Mouse (Mus musculus): ENCODE measurements at regions not wholly inside any gene's neighbourhood (a gene's known extent, or its start where the extent isn't known, plus 50 kb on each side); places are given as distances from the start of the nearest gene placed in this dataset.

DNA sequence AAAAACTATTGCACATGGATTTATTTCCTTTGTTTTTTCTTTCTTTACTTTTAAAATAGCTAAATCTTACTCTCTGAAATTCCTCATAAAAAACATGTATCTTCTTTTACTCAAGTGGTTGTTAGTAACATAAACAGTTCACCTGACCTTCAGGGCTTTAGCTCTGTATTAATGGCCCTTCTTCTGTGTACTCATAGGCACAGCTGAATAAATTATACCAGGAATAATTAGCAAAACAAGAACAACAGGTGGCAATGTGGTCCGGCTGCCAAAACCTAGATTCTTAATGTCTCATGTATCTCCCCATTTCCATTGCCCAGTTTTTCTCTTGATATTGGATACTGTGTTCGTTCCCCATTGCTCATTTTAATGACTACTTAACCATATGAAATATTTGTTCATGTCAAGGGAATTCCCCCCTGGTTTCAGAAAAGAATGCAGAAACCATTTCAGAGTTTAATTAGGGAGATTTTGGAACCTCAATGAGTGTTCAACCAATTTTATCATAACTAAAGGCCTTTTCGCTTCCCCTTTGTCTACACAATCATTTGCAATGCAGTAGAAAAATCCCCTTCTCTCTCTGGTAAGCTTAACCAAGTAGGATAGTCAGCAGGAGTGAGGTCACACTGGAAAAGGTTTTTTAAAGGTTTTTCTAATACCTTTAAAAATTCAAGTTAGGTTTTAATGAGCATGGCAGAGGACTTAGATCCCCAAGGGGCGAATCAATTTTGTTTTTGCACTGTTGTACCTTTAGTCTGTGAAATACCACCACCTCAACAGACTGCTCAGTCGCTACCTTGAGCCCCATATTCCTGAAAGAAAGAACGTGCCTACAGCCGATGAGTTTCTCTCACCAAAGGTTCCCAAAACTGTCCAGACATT lies 369.3 kb upstream of the Nudt12 start:
- H3K4me2 ChIP-seq (ENCODE audit: low read depth, low read length) = no peak overlapping the region
- no peaks in the 10 kb centered on the region for H3K4me1 ChIP-seq (ENCODE audit: control insufficient read depth, insufficient read depth)
- no peak overlapping the region for H3K4me3 ChIP-seq (ENCODE audit: low read depth, low read length)
- no peaks in the 10 kb centered on the region for H3K27me3 ChIP-seq (ENCODE audit: control insufficient read depth, insufficient read depth, low read length)
- no peak for ATAC-seq (ENCODE audit: insufficient read depth, low read depth)
- no peaks in the 10 kb centered on the region for H3K9me3 ChIP-seq (replicated peaks; ENCODE audit: control insufficient read depth, low read length)
- no peak overlapping the region for H3K27ac ChIP-seq (ENCODE audit: low read depth)
- 77% methylated on average over 7 of the region's 7 CpGs for WGBS
- no peak for DNase-seq (ENCODE audit: low spot score)
- TF ChIP-seq CTCF (IDR thresholded peaks at IDR 0.05; ENCODE audit: low read depth) (no peak), EP300 (IDR thresholded peaks at IDR 0.05; ENCODE audit: low read depth) (no peak)
- no peaks in the 10 kb centered on the region for H3K36me3 ChIP-seq (replicated peaks; ENCODE audit: control insufficient read depth, insufficient read depth, low read length)
- no peak overlapping the region for H3K9ac ChIP-seq (replicated peaks; ENCODE audit: low read depth, low read length)

DNA sequence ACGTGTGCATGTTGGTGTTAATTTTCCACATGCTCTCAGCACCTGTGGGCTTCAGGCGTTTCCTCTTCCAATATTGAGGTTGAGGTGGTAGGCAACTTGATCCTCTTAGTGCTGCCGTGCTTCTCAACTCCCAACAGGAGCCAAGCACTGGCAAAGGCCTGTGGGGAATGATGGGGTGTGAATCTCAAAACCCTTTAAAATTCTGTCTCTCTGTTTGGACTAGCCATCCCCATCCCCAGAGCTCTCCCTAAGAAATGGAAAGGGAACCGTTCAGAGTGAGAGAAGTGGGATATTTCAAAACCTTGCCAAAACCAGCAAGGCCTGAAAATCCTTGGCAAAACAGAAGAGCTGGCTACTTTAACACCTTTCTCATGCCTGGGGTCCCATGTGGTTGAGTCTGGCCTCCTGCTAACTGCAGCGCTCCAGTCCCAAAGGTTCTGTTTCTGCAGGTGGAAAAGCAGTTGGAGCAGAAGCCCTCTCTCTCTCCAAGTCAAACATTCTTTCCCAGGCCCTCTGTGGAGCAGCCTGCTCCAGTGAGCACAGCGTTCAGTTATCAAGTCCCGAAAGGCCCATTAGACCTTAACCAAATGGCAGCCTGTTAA lies 360.4 kb upstream of the Nudt12 start:
- ATAC-seq (ENCODE audit: insufficient read depth, low read depth) (no peak), DNase-seq (ENCODE audit: low spot score) (no peak)
- no peak overlapping the region for H3K4me2 ChIP-seq (ENCODE audit: low read depth, low read length)
- TF ChIP-seq EP300 (IDR thresholded peaks at IDR 0.05; ENCODE audit: low read depth) (no peak), CTCF (IDR thresholded peaks at IDR 0.05; ENCODE audit: low read depth) (no peak)
- H3K27ac ChIP-seq (ENCODE audit: low read depth) = no peak overlapping the region
- no peaks in the 10 kb centered on the region for H3K9me3 ChIP-seq (replicated peaks; ENCODE audit: control insufficient read depth, low read length)
- H3K4me3 ChIP-seq (ENCODE audit: low read depth, low read length) = no peak overlapping the region
- H3K4me1 ChIP-seq (ENCODE audit: control insufficient read depth, insufficient read depth) = no peaks in the 10 kb centered on the region
- H3K9ac ChIP-seq (replicated peaks; ENCODE audit: low read depth, low read length) = no peak overlapping the region
- WGBS = 46% methylated on average over 7 of the region's 7 CpGs
- no peaks in the 10 kb centered on the region for H3K27me3 ChIP-seq (ENCODE audit: control insufficient read depth, insufficient read depth, low read length)
- H3K36me3 ChIP-seq (replicated peaks; ENCODE audit: control insufficient read depth, insufficient read depth, low read length) = no peaks in the 10 kb centered on the region

DNA sequence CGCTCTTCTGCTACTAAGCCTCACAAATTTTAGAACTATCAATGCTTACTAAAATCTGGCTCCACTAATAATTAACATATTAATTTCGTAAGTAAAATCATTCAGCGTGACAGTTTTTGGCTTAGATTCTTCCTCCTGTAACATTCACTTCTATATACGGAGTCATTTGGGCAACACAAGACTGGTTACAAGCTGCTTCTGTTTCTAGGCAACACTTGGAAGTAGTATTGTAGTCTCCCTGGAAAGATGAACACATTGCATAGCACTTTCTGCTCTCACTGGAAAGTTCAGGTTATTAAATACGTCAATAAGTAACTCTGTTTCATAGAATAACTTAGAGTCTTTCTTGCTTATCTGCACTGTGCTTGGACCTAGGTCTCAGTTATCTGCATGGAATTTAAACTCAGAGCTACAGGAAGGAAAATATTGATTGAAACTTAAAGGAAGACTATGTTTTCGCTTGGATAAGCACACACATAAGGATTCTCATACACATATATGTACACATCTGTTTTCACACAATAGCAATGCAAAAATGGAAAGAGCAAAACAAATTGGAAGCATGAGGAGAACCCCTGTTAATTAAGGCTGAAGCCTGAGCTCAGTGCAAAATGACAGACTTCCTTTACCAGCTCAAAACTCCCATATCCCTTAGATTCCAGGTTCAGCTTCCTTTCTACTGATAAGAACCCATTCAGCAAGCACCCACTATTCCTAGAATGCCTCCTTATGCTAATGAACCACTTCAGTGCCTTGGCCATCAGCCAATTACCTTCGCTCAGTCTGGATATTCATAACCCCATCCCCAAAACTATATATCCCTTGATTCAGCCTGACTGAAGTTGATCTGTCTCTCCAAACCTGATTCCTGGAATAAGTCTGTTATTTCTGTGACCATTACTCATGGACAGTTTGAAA lies 356.7 kb upstream of the Nudt12 start:
- no peak overlapping the region for H3K4me3 ChIP-seq (ENCODE audit: low read depth, low read length)
- DNase-seq (ENCODE audit: low spot score) (no peak), ATAC-seq (ENCODE audit: insufficient read depth, low read depth) (no peak)
- no peak overlapping the region for H3K27ac ChIP-seq (ENCODE audit: low read depth)
- no peaks in the 10 kb centered on the region for H3K27me3 ChIP-seq (ENCODE audit: control insufficient read depth, insufficient read depth, low read length)
- H3K4me2 ChIP-seq (ENCODE audit: low read depth, low read length) = no peak overlapping the region
- H3K36me3 ChIP-seq (replicated peaks; ENCODE audit: control insufficient read depth, insufficient read depth, low read length) = no peaks in the 10 kb centered on the region
- TF ChIP-seq CTCF (IDR thresholded peaks at IDR 0.05; ENCODE audit: low read depth) = no peak
- TF ChIP-seq EP300 (IDR thresholded peaks at IDR 0.05; ENCODE audit: low read depth) = no peak
- no peaks in the 10 kb centered on the region for H3K9me3 ChIP-seq (replicated peaks; ENCODE audit: control insufficient read depth, low read length)
- H3K9ac ChIP-seq (replicated peaks; ENCODE audit: low read depth, low read length) = no peak overlapping the region
- WGBS = 57% methylated on average over 7 of the region's 7 CpGs
- H3K4me1 ChIP-seq (ENCODE audit: control insufficient read depth, insufficient read depth) = no peaks in the 10 kb centered on the region

- no peak for ATAC-seq (ENCODE audit: insufficient read depth, low read depth)
Measured at GRCm38 (mm10) chr17:59365340-59365739, 352.2 kb upstream of the Nudt12 start.

GRCm38 (mm10) chr17:59362110-59362509 lies 348.9 kb upstream of the Nudt12 start:
- H3K9me3 ChIP-seq (replicated peaks; ENCODE audit: control insufficient read depth, low read length) = no peaks in the 10 kb centered on the region
- H3K4me3 ChIP-seq (ENCODE audit: low read depth, low read length) = no peak overlapping the region
- no peaks in the 10 kb centered on the region for H3K36me3 ChIP-seq (replicated peaks; ENCODE audit: control insufficient read depth, insufficient read depth, low read length)
- no peak overlapping the region for H3K9ac ChIP-seq (replicated peaks; ENCODE audit: low read depth, low read length)
- H3K4me2 ChIP-seq (ENCODE audit: low read depth, low read length) = no peak overlapping the region
- 71% methylated on average over 7 of the region's 7 CpGs for WGBS
- no peak for TF ChIP-seq CTCF (IDR thresholded peaks at IDR 0.05; ENCODE audit: low read depth)
- TF ChIP-seq EP300 (IDR thresholded peaks at IDR 0.05; ENCODE audit: low read depth) = no peak
- H3K27me3 ChIP-seq (ENCODE audit: control insufficient read depth, insufficient read depth, low read length) = no peaks in the 10 kb centered on the region
- H3K4me1 ChIP-seq (ENCODE audit: control insufficient read depth, insufficient read depth) = no peaks in the 10 kb centered on the region
- no peak for DNase-seq (ENCODE audit: low spot score)
- no peak overlapping the region for H3K27ac ChIP-seq (ENCODE audit: low read depth)
- no peak for ATAC-seq (ENCODE audit: insufficient read depth, low read depth)

More at GRCm38 (mm10) chr17:59365340-59365739, 352.2 kb upstream of the Nudt12 start:
- H3K9ac ChIP-seq (replicated peaks; ENCODE audit: low read depth, low read length) = no peak overlapping the region
- no peak overlapping the region for H3K4me3 ChIP-seq (ENCODE audit: low read depth, low read length)
- DNase-seq (ENCODE audit: low spot score) = no peak
- H3K36me3 ChIP-seq (replicated peaks; ENCODE audit: control insufficient read depth, insufficient read depth, low read length) = no peaks in the 10 kb centered on the region
- no peak overlapping the region for H3K4me2 ChIP-seq (ENCODE audit: low read depth, low read length)
- no peak overlapping the region for H3K27ac ChIP-seq (ENCODE audit: low read depth)
- H3K4me1 ChIP-seq (ENCODE audit: control insufficient read depth, insufficient read depth) = no peaks in the 10 kb centered on the region
- no peaks in the 10 kb centered on the region for H3K9me3 ChIP-seq (replicated peaks; ENCODE audit: control insufficient read depth, low read length)
- WGBS = 55% methylated on average over 2 of the region's 2 CpGs
- H3K27me3 ChIP-seq (ENCODE audit: control insufficient read depth, insufficient read depth, low read length) = no peaks in the 10 kb centered on the region
- TF ChIP-seq EP300 (IDR thresholded peaks at IDR 0.05; ENCODE audit: low read depth) = no peak
- no peak for TF ChIP-seq CTCF (IDR thresholded peaks at IDR 0.05; ENCODE audit: low read depth)

All from heart, postnatal 0 days (tissue).